ENCODE assay signal across 8 mouse cellular contexts in the genomic region with DNA sequence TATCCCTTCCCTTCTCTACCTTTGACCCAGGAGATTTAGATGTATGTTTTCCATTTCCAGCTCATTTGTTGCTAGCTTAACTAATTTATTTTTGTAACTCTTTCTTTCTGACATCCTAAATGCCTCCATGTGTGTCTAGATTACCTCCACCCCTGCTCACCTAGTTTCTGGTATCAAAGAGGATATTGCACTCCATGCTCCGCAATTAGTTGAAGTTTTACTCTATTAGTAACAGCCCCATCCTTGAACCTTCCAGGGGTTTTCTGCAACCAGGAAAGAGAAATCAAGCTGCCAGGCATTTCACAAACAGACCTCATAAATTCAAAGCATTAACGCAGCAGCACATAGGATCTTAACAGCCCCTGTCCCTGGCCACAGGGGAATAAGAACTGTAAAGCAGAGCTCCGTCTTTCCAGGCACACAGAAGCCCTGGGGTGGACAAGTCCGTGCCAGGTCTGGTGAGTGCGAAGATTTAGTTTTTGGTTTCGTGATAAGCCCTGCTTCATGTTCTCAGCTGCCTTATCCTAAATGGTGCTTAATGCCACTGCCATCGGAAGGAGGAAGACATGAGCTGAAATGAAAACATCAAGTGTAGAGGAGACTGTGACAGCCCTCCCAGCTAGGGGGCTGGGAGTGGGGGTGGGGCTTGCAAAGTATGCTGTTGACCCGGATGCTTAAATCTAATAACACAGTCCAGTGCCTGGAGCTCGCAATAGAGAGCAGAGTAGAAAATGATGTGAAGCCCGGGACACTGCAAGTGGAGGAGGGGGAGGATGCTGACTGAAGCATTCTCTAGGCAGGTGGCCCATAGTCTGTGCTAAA.
DNase-seq lines count a peak whose midpoint lies in the region; ATAC-seq lines count a peak whose summit lies in the region.

No protein-coding gene starts in this region.

- H3K4me2 ChIP-seq in heart, embryonic 13.5 days = peak overlapping the region; percentile 56
- peak overlapping the region; percentile 31 for H3K4me2 ChIP-seq in embryonic facial prominence, embryonic 14.5 days (ENCODE audit: low read depth, low read length)
- H3K4me2 ChIP-seq in midbrain, embryonic 16.5 days (ENCODE audit: low read length) = peak overlapping the region; percentile 36

- H3K9ac ChIP-seq in heart, embryonic 13.5 days = peak overlapping the region; percentile 19; the same call in 1 of the 2 replicates
- H3K9ac ChIP-seq in embryonic facial prominence, embryonic 14.5 days (ENCODE audit: low read depth, low read length) = no peak overlapping the region; the same call in 1 of the 2 replicates
- peak overlapping the region; percentile 38; the same call in 1 of the 2 replicates for H3K9ac ChIP-seq in midbrain, embryonic 16.5 days (ENCODE audit: low read depth, low read length)

- H3K9me3 ChIP-seq in heart, embryonic 13.5 days = no peaks in the 10 kb centered on the region
- no peaks in the 10 kb centered on the region for H3K9me3 ChIP-seq in embryonic facial prominence, embryonic 14.5 days (ENCODE audit: control insufficient read depth, low read length)
- no peaks in the 10 kb centered on the region for H3K9me3 ChIP-seq in midbrain, embryonic 16.5 days (replicated peaks; ENCODE audit: control insufficient read depth, low read length, poor library complexity, severe bottlenecking)

- DNase-seq in heart, postnatal 25 days (ENCODE audit: low spot score) = no peak
- no peak for DNase-seq in embryonic facial prominence, embryonic 14.5 days (ENCODE audit: low spot score)
- peak; percentile 8 for DNase-seq in kidney, adult 18-20 months
- DNase-seq in right cerebral cortex, postnatal 10 days (ENCODE audit: low spot score in 2 of 2) = no peak
- no peak for DNase-seq in urinary bladder, postnatal 36 days (ENCODE audit: low spot score in 2 of 2)
- DNase-seq in ovary, adult 18-20 months (ENCODE audit: low spot score) = no peak

- H3K36me3 ChIP-seq in heart, embryonic 13.5 days = no peaks in the 10 kb centered on the region
- H3K36me3 ChIP-seq in embryonic facial prominence, embryonic 14.5 days (ENCODE audit: control insufficient read depth, insufficient read depth, low read length) = no peaks in the 10 kb centered on the region
- no peaks in the 10 kb centered on the region for H3K36me3 ChIP-seq in midbrain, embryonic 16.5 days (ENCODE audit: control insufficient read depth, insufficient read depth, low read length)

- 15% methylated on average over 10 of the region's 10 CpGs for WGBS in heart, embryonic 13.5 days
- 7% methylated on average over 10 of the region's 10 CpGs for WGBS in embryonic facial prominence, embryonic 14.5 days
- 14% methylated on average over 10 of the region's 10 CpGs for WGBS in midbrain, embryonic 16.5 days

- H3K27me3 ChIP-seq in heart, embryonic 13.5 days (replicated peaks) = no peaks in the 10 kb centered on the region
- H3K27me3 ChIP-seq in embryonic facial prominence, embryonic 14.5 days (replicated peaks; ENCODE audit: control insufficient read depth, insufficient read depth, low read length) = no peaks in the 10 kb centered on the region
- H3K27me3 ChIP-seq in midbrain, embryonic 16.5 days (ENCODE audit: control insufficient read depth, insufficient read depth, low read depth, low read length) = no peaks in the 10 kb centered on the region; the same call in 1 of the 2 replicates

- H3K4me3 ChIP-seq in heart, embryonic 13.5 days = peak overlapping the region; percentile 27
- no peak overlapping the region for H3K4me3 ChIP-seq in embryonic facial prominence, embryonic 14.5 days (ENCODE audit: low read depth, low read length)
- peak overlapping the region; percentile 7; the same call in 1 of the 2 replicates for H3K4me3 ChIP-seq in midbrain, embryonic 16.5 days (ENCODE audit: low read depth, low read length)

- H3K4me1 ChIP-seq in heart, embryonic 13.5 days = peaks cover 16% of the 10 kb centered on the region
- H3K4me1 ChIP-seq in embryonic facial prominence, embryonic 14.5 days (ENCODE audit: control insufficient read depth, insufficient read depth, low read length) = peaks cover 3% of the 10 kb centered on the region; the same call in 1 of the 2 replicates
- H3K4me1 ChIP-seq in midbrain, embryonic 16.5 days (ENCODE audit: control insufficient read depth, insufficient read depth, low read length) = peaks cover 13% of the 10 kb centered on the region

- intact Hi-C loops in heart, postnatal 25 days (cut with DNase I) = no loop called here

- ATAC-seq in heart, embryonic 13.5 days (ENCODE audit: extremely low read depth, insufficient number of reproducible peaks, low FRiP score, low TSS enrichment) = no peak
- ATAC-seq in embryonic facial prominence, embryonic 14.5 days (ENCODE audit: low read depth) = peak; percentile 68
- ATAC-seq in midbrain, embryonic 16.5 days = peak; percentile 79; the same call in 1 of the 2 replicates

- H3K27ac ChIP-seq in heart, embryonic 13.5 days (replicated peaks) = no peak overlapping the region
- H3K27ac ChIP-seq in embryonic facial prominence, embryonic 14.5 days (replicated peaks; ENCODE audit: low read depth, low read length) = no peak overlapping the region
- 0 out of 2 replicates have a peak overlapping the region, but pooled peaks have one; percentile 10 for H3K27ac ChIP-seq in midbrain, embryonic 16.5 days (ENCODE audit: low read length)
